Mouse (Mus musculus) liver, embryonic 14.5 days (tissue): ENCODE data around the gene Szrd1. TPM values are rescaled to one million over a fixed set of nuclear protein-coding genes. Genes with fewer than 3 reads are reported as not detected.

Experiments used
- ATAC-seq: fragments of 200-750 bp; cut with Nextera tagmentation; 2 replicates; pipeline ENCODE4 v1.8.0; 2017; ENCODE audit warnings: moderate number of reproducible peaks, mild to moderate bottlenecking, moderate library complexity; ENCODE audit not compliant: insufficient read depth
- DNase-seq, 3 experiments: peaks; one replicate each; pipeline ENCODE4 v3.0.0-alpha.2; 2012 to 2013; ENCODE audit warnings: low read depth in 3 of 3, low spot score in 3 of 3
- H3K27ac ChIP-seq: fragments of 300-500 bp; sonication (generic); 2 replicates; pipeline ENCODE4 v1.5.1; 2014; ENCODE audit warnings: moderate library complexity, mild to moderate bottlenecking, control low read depth, inconsistent platforms
- H3K27me3 ChIP-seq: fragments of 300-500 bp; sonication (generic); 2 replicates; pipeline ENCODE4 v1.6.1; 2014; ENCODE audit warnings: mild to moderate bottlenecking, low read length, moderate library complexity; ENCODE audit not compliant: control insufficient read depth, insufficient read depth
- H3K36me3 ChIP-seq: fragments of 300-500 bp; sonication (generic); replicated peaks from 2 replicates; pipeline ENCODE4 v1.6.1; 2014; ENCODE audit warnings: low read depth; ENCODE audit not compliant: control insufficient read depth, insufficient read depth
- H3K4me1 ChIP-seq, 2 experiments: fragments of 200-500 bp in 1 of 2; fragments of 300-500 bp in 1 of 2; sonication (generic) in 1 of 2; replicated peaks; 2 replicates each; pipeline ENCODE4 v1.6.1; 2012 to 2014; ENCODE audit warnings: antibody characterized with exemption in 1 of 2, inconsistent platforms in 1 of 2, low read length in 1 of 2; ENCODE audit not compliant: control insufficient read depth in 2 of 2, insufficient read depth in 2 of 2
- H3K4me2 ChIP-seq: fragments of 300-500 bp; sonication (generic); 2 replicates; pipeline ENCODE4 v1.6.1; 2014; ENCODE audit warnings: low read depth, mild to moderate bottlenecking, control low read depth, moderate library complexity
- H3K4me3 ChIP-seq, 2 experiments: fragments of 200-500 bp in 1 of 2; fragments of 300-500 bp in 1 of 2; sonication (generic) in 1 of 2; 2 replicates each; pipeline ENCODE4 v1.5.1; 2012 to 2014; ENCODE audit warnings: low read depth in 2 of 2, low read length in 2 of 2, mild to moderate bottlenecking in 2 of 2, control low read depth in 1 of 2, inconsistent platforms in 1 of 2, moderate library complexity in 1 of 2; ENCODE audit not compliant: insufficient read depth in 1 of 2
- H3K9ac ChIP-seq: fragments of 300-500 bp; sonication (generic); replicated peaks from 2 replicates; pipeline ENCODE4 v1.6.1; 2014; ENCODE audit warnings: mild to moderate bottlenecking, control low read depth, moderate library complexity
- H3K9me3 ChIP-seq: fragments of 300-500 bp; sonication (generic); 2 replicates; pipeline ENCODE4 v1.6.1; 2016; ENCODE audit warnings: low read length, mixed read lengths; ENCODE audit not compliant: control insufficient read depth
- CTCF ChIP-seq: IDR thresholded peaks from 2 replicates; pipeline ENCODE4 v1.5.1; 2016; ENCODE audit warnings: antibody characterized with exemption, low read depth, control low read depth
- EP300 ChIP-seq: IDR thresholded peaks from 2 replicates; pipeline ENCODE4 v1.6.1; 2016; ENCODE audit warnings: antibody characterized with exemption, low read depth
- WGBS: fragments of 180-500 bp; shearing (Covaris S2); extraction: QIAGEN DNeasy Blood & Tissue Kit; methylation state at CpG from one replicate; pipeline ENCODE4 v1.1.7; 2014; ENCODE audit not compliant: insufficient replicate concordance; 5-methylcytosine and 5-hydroxymethylcytosine counted together
- polyA plus RNA-seq, 2 experiments: library from polyadenylated mRNA; depleted of rRNA in 1 of 2; stranded (reverse) in 1 of 2; unstranded in 1 of 2; fragments of >200 nt; fragmentation: Nextera tagmentation in 1 of 2; extraction: Ambion mirVana in 1 of 2; gene quantifications; 2 replicates each; pipeline versions ENCODE4 v1.2.1 to v1.2.3; 2012 to 2014

The Szrd1 gene
- polyA plus RNA-seq, 2 experiments: 13.3 to 14.3 TPM

- Histone ChIP-seq H3K4me2 (no peak overlapping the region; the same call in 1 of the 2 replicates), H3K27ac (peak overlapping the region; percentile 95), H3K9ac (no peak overlapping the region), H3K9me3 (no peaks in the 10 kb centered on the region), H3K36me3 (no peaks in the 10 kb centered on the region; the same call in 1 of the 2 replicates), H3K4me3 (no peak overlapping the region), H3K27me3 (no peaks in the 10 kb centered on the region), H3K4me1 (peaks cover 52 to 64% of the 10 kb centered on the region in 2 experiments)
- 73% methylated on average over 4 of the region's 4 CpGs for WGBS
- TF ChIP-seq CTCF: no peak
- no peak for TF ChIP-seq EP300
- no peak for ATAC-seq
- DNase-seq: no peak
Observed at GRCm38 (mm10) chr4:141160193-141160592, 20.6 kb upstream of the Szrd1 start.

- H3K4me3 ChIP-seq: no peak overlapping the region
- H3K27me3 ChIP-seq: no peaks in the 10 kb centered on the region
- WGBS: 40% methylated on average over 5 of the region's 5 CpGs
- H3K4me1 ChIP-seq: peaks cover 52 to 64% of the 10 kb centered on the region in 2 experiments
- peak overlapping the region; percentile 25; the same call in 1 of the 2 replicates for H3K9ac ChIP-seq
- TF ChIP-seq EP300 (no peak), CTCF (no peak)
- H3K4me2 ChIP-seq: peak overlapping the region; percentile 49
- no peaks in the 10 kb centered on the region for H3K9me3 ChIP-seq
- no peak for DNase-seq
- peak overlapping the region; percentile 79 for H3K27ac ChIP-seq
- no peak for ATAC-seq
- no peaks in the 10 kb centered on the region; the same call in 1 of the 2 replicates for H3K36me3 ChIP-seq
Observed at GRCm38 (mm10) chr4:141159666-141160065, 20.1 kb upstream of the Szrd1 start.

DNA sequence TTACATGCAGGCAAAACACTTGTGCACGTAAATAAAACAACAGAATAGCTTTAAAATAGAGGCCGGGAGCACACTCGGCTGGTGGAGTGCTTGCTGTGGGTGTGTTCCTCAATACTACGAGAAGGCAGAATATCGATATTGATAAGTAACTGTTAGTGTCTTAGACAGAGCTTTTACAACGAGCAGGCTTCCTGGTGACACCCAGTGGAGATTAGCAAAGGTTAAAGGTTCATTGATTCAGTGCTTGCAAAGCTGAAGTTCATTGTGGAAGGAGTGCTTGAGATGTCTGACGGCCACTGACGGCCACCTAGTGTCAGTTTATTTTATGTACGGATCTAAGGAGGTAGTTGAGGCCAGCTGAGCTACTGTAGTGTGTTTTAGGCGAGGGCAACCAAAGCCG is 19.5 kb upstream of the Szrd1 start:
- H3K9me3 ChIP-seq: no peaks in the 10 kb centered on the region
- peaks cover 52 to 64% of the 10 kb centered on the region in 2 experiments for H3K4me1 ChIP-seq
- peak overlapping the region; percentile 49 for H3K4me2 ChIP-seq
- WGBS: 15% methylated on average over 11 of the region's 11 CpGs
- ATAC-seq (no peak), DNase-seq (no peak)
- peak overlapping the region in 1 of 2 experiments; percentile 26; a peak in 1 of 4 replicates for H3K4me3 ChIP-seq
- peak overlapping the region; percentile 46 for H3K9ac ChIP-seq
- peak overlapping the region; percentile 79 for H3K27ac ChIP-seq
- no peaks in the 10 kb centered on the region; the same call in 1 of the 2 replicates for H3K36me3 ChIP-seq
- TF ChIP-seq CTCF: peak; percentile 35; the same call in 1 of the 2 replicates
- TF ChIP-seq EP300: no peak
- no peaks in the 10 kb centered on the region for H3K27me3 ChIP-seq

GRCm38 (mm10) chr4:141158609-141159008 is 19.0 kb upstream of the Szrd1 start:
- TF ChIP-seq EP300 (no peak), CTCF (no peak)
- WGBS: 71% methylated on average over 2 of the region's 2 CpGs
- peaks cover 52 to 61% of the 10 kb centered on the region in 2 experiments for H3K4me1 ChIP-seq

GRCm38 (mm10) chr4:141157485-141157884 is 17.9 kb upstream of the Szrd1 start:
- H3K27ac ChIP-seq: no peak overlapping the region; the same call in 1 of the 2 replicates
- H3K4me1 ChIP-seq: peaks cover 43 to 50% of the 10 kb centered on the region in 2 experiments
- DNase-seq (no peak), ATAC-seq (no peak)
- no peak overlapping the region for H3K4me3 ChIP-seq
- TF ChIP-seq EP300 (no peak), CTCF (no peak)
- no peaks in the 10 kb centered on the region for H3K27me3 ChIP-seq
- H3K4me2 ChIP-seq: no peak overlapping the region
- no peaks in the 10 kb centered on the region for H3K9me3 ChIP-seq
- H3K9ac ChIP-seq: no peak overlapping the region
- WGBS: 63% methylated on average over 4 of the region's 4 CpGs
- no peaks in the 10 kb centered on the region for H3K36me3 ChIP-seq

More at GRCm38 (mm10) chr4:141158609-141159008, 19.0 kb upstream of the Szrd1 start:
- Histone ChIP-seq H3K27ac (peak overlapping the region; percentile 79), H3K4me2 (peak overlapping the region; percentile 49), H3K4me3 (peak overlapping the region in 1 of 2 experiments; percentile 26; a peak in 1 of 4 replicates), H3K9ac (peak overlapping the region; percentile 46), H3K27me3 (no peaks in the 10 kb centered on the region), H3K36me3 (no peaks in the 10 kb centered on the region), H3K9me3 (no peaks in the 10 kb centered on the region)
- DNase-seq (no peak), ATAC-seq (no peak)
